Mouse (Mus musculus): Measurements from ENCODE around the gene Fzd7.

DNA sequence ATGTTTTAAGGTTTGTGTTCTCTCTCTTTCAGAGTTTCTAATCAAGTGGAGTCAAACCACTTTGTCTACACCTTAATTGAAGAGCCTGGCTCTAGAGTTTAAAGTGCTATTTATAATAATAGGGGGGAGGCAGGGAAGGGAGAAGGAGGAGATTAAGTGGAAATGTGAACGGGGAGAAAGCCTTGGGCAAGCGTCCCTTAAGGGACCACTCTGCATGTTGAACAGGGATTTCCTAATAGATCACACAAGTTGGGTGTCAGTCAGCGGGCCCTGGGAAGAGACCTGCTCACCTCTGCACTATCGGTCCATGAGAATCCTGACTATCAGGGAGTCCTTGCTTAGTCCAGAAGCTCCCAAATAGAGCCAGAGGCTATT, 9.1 kb upstream of the Fzd7 start:
- TF ChIP-seq CTCF (IDR thresholded peaks at IDR 0.05; ENCODE audit: low read depth) (no peak), EP300 (optimal IDR thresholded peaks at IDR 0.05) (no peak)
